Mouse (Mus musculus) inflammation-experienced regulatory T-cells, adult 16 weeks (primary cell): ENCODE results near the gene Rab2b. TPM values are rescaled to one million over a fixed set of nuclear protein-coding genes. Genes with fewer than 3 reads are reported as not detected.

Source experiments
- polyA plus RNA-seq: library from polyadenylated mRNA; unstranded; fragments of 100-300 nt; shearing (Covaris generic); gene quantifications from one replicate; pipeline ENCODE4 v1.2.1, GENCODE M21; 2017

Gene Rab2b
- 25.7 TPM for polyA plus RNA-seq

DNA sequence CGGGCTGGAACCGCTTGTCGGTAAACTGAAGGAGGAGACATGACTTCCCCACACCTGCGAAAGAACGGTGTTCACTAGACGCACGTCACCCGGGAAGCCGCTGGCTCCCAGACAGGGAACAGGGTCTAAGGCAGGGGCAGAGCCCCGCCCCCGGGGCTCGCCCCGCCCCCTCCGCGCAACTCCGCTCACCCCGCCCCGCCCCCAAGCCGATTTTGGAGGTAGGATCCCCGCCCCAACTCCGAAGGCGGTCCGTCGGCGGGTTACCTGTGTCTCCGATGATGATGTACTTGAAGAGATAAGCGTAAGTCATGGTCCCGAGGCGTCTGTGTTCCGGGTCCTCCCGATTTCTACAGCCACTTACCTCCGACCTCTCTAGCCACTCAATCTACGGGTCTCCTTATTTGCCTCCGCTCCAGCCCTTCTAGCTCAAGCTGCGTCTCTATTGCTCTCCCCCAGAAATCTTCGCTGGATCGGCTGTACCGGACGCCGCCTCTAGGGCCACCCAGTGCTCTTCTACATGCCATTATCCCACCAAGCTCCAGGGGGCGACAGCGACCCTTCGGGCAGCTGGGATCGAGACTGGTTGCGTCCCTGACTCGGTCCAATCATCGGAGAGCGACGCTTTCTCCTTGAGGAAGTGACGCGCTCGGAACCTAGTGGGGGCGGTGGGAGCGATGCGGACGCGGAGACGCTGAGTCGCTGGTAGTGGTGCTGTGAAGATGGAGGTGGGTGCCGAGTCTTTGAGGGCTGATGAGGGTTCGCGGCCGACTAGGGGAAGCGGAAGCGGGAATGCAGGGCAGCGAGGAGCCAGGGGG lies at the start of gene Rab2b, which contains the start of gene Tox4:
Gene Rab2b, minus strand, starts transcription at position 614 of the 815 bp plus-strand sequence.
Gene Tox4, plus strand, starts transcription at position 215 of the 815 bp plus-strand sequence.

DNA sequence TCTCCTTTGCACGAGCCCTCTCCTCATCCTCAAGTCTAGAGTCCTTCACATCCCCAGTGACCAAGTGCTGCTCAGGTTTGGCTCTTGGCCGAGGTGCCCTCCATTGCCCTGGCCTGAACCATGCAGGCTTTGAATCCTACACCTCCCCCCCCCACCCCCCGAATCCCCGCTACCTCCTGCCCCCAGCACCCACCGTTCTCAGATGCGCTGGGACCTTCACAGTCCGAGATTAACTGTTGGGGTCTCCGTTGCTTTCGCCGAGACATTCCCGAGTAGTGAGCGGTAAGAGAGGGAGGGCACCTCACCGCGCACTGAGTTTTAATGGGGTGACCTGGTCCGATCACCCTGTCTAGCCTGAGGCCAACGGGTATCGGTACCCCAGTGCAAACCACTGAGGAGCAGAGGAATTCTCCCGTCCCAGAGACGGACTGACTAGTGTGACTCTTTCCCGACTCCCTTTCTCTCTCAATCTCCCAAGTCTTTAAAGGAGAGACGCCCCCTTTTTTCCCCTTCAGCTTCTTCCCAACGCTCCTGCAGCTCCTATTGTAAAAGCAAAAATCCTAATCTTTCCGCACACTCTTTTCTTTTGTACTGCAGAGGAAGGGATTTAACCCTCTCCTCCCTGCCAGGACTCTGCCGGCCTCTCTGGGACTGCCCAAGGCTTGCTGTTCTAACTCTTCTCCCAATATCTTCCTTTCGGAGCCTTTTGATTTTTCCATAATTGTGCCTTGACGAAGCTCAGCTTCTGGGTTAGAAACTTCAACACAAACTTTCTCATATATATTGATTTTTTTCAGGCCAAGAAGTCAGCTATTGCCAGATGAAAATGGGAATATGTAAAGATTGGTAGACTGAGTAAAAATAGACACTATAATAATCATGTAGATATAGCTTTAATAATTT lies 48.8 kb upstream of the Rab2b start, which contains the start of gene Sall2:
Gene Sall2, minus strand, starts transcription at position 853 of the 903 bp plus-strand sequence.

DNA sequence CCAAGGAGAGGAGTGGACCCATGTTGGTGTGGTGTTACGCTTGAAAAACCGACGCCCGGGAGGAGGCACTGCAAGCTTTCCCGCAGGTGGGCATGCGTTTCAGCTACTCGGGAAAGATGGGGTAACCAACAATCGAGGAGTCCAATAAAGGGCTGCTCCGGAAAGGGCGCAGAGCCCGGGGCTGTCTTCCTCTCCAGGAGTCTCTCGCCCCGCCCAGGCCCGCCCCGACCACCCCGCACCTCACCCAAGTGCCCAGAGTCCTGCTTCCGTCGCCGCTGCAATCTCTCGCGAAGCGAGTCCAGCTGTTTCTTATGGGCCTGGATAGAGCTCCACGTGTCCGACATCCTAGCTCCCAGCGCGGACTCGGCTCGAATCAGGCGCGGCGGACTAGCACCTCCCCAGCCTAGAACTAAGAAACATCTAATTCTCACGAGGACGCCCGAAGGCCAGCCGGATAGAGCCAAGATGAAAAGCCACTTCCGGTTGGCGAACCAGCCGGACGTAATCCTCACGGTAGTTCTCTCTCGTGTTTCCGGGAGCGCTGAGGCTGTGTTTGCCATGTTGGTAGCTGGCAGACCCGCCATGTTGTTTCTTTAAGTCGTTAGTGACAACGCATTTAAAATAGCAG lies 25.4 kb upstream of the Rab2b start, which contains the start of gene Mettl3:
Gene Mettl3, minus strand, starts transcription at position 485 of the 628 bp plus-strand sequence.

DNA sequence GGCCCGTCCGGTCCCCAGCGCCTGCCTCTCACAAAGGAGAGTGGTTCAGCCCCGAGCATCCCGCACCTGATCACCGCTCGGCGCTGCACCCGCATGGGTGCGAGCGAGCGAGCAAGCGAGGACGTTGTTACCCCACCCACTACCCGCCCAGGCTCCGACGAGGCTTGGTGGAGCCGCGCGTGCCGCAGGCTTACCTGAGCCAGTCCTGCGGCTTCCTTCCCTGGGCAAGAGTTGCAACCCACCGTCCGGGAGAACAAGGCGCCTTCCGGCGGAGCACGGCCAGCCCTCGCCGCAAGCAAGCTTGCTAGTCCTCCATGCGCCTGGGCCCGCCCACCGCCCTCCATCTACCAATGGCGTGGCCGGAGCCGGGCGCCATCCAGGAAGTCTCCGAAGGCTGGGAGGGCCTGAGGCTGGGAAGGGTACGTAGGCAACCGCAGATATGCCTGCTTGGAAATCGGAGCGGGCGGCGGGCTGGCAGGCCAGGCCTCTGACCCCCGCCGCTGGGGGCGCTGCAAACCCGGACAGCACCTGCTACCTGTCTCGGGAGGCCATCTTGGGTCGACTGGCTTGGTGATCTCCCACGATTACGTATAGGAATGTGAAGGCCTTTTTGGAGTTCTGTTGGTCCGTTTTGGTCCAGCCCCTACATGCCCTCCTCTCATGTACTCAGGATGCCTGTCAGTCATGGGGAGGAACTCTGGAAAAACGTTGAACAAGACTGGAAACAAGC lies 21.7 kb downstream of the Rab2b start, which contains the start of gene Chd8:
Gene Chd8, minus strand, starts transcription at position 297 of the 730 bp plus-strand sequence.

Other genes with a start within 250 kb of the Rab2b start
- gene Olfr221, start 237.1 kb downstream of the Rab2b start, polyA plus RNA-seq = 0.18 TPM
- gene Hnrnpc, start 175.5 kb downstream of the Rab2b start, polyA plus RNA-seq = 513 TPM
- gene Rpgrip1, start 168.8 kb downstream of the Rab2b start, polyA plus RNA-seq = 4.7 TPM
- gene Supt16, start 82.1 kb downstream of the Rab2b start, polyA plus RNA-seq = 35.8 TPM
- 47.8 TPM for gene Chd8, start 21.8 kb downstream of the Rab2b start, polyA plus RNA-seq
- 116 TPM for gene Tox4, start 399 bp downstream of the Rab2b start, polyA plus RNA-seq
- gene Mettl3, start 25.6 kb upstream of the Rab2b start, polyA plus RNA-seq = 76.7 TPM
- 3.3 TPM for gene Sall2, start 49.2 kb upstream of the Rab2b start, polyA plus RNA-seq
- gene Olfr1513, start 76.9 kb upstream of the Rab2b start, polyA plus RNA-seq = not detected
- not detected for gene Olfr1512, start 99.6 kb upstream of the Rab2b start, polyA plus RNA-seq
- not detected for gene Olfr1511, start 117.8 kb upstream of the Rab2b start, polyA plus RNA-seq
- not detected for gene Olfr1510, start 134.8 kb upstream of the Rab2b start, polyA plus RNA-seq
- gene Olfr1509, start 163.4 kb upstream of the Rab2b start, polyA plus RNA-seq = not detected
- not detected for gene Olfr1508, start 187.9 kb upstream of the Rab2b start, polyA plus RNA-seq
- not detected for gene Olfr1507, start 216.2 kb upstream of the Rab2b start, polyA plus RNA-seq